Mouse (Mus musculus) liver, embryonic 15.5 days (tissue): ENCODE data around the gene Rasal3. TPM values are rescaled to one million over a fixed set of nuclear protein-coding genes. Genes with fewer than 3 reads are reported as not detected.

Source experiments
- microRNA-seq: library from miRNA; unstranded; fragments of <30 nt; microRNA quantifications from one replicate; pipeline ENCODE4, GENCODE M21; 2016
- polyA plus RNA-seq: library from polyadenylated mRNA; unstranded; fragments of >200 nt; fragmentation: Nextera tagmentation; extraction: Ambion mirVana; gene quantifications from 2 replicates; pipeline ENCODE4 v1.2.1, GENCODE M21; 2015

Rasal3 gene
- polyA plus RNA-seq, 1 experiment from 2014 or later = 2.4 TPM

Small RNA genes within 50 kb of the gene (microRNA-seq; reads per million reads assigned to microRNA genes)
- not detected for gene Gm22201

Other genes starting within 250 kb of the Rasal3 start
- 0.50 and 0.60 TPM in 2 replicates for gene Notch3, start 236.7 kb downstream of the Rasal3 start, polyA plus RNA-seq
- gene Ephx3, start 214.0 kb downstream of the Rasal3 start, polyA plus RNA-seq = 0.05 and 0.10 TPM in 2 replicates
- gene Brd4, start 118.9 kb downstream of the Rasal3 start, polyA plus RNA-seq = 31.5 and 34.7 TPM in 2 replicates
- gene Akap8, start 82.3 kb downstream of the Rasal3 start, polyA plus RNA-seq = 29.1 and 32.3 TPM in 2 replicates
- gene Akap8l, start 53.0 kb downstream of the Rasal3 start, polyA plus RNA-seq = 36.1 and 39.1 TPM in 2 replicates
- gene Wiz, start 14.1 kb downstream of the Rasal3 start, polyA plus RNA-seq = 6.2 and 6.7 TPM in 2 replicates
- 7.2 and 9.2 TPM in 2 replicates for gene Pglyrp2, start 20.6 kb upstream of the Rasal3 start, polyA plus RNA-seq
- 0.52 and 0.83 TPM in 2 replicates for gene Cyp4f39, start 49.1 kb upstream of the Rasal3 start, polyA plus RNA-seq
- gene Cyp4f17, start 102.5 kb upstream of the Rasal3 start, polyA plus RNA-seq = 0.64 and 0.85 TPM in 2 replicates
- 4.3 and 4.5 TPM in 2 replicates for gene Cyp4f16, start 133.0 kb upstream of the Rasal3 start, polyA plus RNA-seq
- gene Cyp4f37, start 217.7 kb upstream of the Rasal3 start, polyA plus RNA-seq = not detected in 2 replicates